Mouse (Mus musculus): ENCODE results near the gene Arhgap18.

GRCm38 (mm10) chr10:26958513-26958912, 205.3 kb downstream of the Arhgap18 start:
- no peak for TF ChIP-seq CTCF (IDR thresholded peaks at IDR 0.05; ENCODE audit: low read depth)
- TF ChIP-seq EP300 (IDR thresholded peaks at IDR 0.05; ENCODE audit: low read depth): no peak
